Mouse (Mus musculus) lung, postnatal 0 days (tissue): Measurements from ENCODE around the gene Reep6.

Experiments used
- CTCF ChIP-seq: IDR thresholded peaks from 2 replicates; pipeline ENCODE4 v1.5.1; 2016; ENCODE audit warnings: antibody characterized with exemption, mild to moderate bottlenecking
- EP300 ChIP-seq: IDR thresholded peaks from 2 replicates; pipeline ENCODE4 v1.6.1; 2016; ENCODE audit warnings: antibody characterized with exemption, mild to moderate bottlenecking, control low read depth

GRCm38 (mm10) chr10:80288657-80289056 lies 41.1 kb upstream of the Reep6 start:
- TF ChIP-seq CTCF = peak; percentile 53
- TF ChIP-seq EP300 = no peak
